Mouse (Mus musculus): ENCODE measurements around the gene Gpr142. TPM values are rescaled to one million over a fixed set of nuclear protein-coding genes. Genes with fewer than 3 reads are reported as not detected.

Gene Gpr142
- polyA plus RNA-seq, 1 experiment from 2014 or later: not detected

DNA sequence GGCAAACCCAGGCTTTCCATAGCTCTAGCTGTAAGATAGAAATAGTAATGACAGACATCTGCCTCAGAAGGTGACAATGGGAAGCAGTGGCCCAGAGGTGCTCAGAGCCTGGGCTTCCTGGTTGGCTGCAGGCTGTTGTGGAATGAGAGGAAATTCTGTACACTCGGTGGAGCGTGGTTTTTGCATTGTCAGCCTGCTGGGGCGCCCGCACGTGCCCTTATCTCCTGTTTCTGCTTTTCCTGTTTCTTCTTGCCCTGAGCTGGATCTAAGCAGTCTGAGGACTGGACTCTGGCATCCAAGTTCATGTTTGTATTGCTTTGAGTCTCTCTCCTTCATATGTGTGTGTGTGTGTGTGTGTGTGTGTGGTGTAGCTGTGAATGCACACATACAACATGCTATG is 28.0 kb downstream of the Gpr142 start:
- Histone ChIP-seq H3K4me3 (ENCODE audit: low read depth, low read length) (no peak overlapping the region), H3K27me3 (replicated peaks; ENCODE audit: control insufficient read depth, insufficient read depth, low read length) (no peaks in the 10 kb centered on the region), H3K4me1 (replicated peaks; ENCODE audit: control insufficient read depth, insufficient read depth, low read length) (no peaks in the 10 kb centered on the region), H3K27ac (ENCODE audit: low read depth, low read length) (no peak overlapping the region), H3K9ac (ENCODE audit: low read depth, low read length) (no peak overlapping the region), H3K36me3 (ENCODE audit: control insufficient read depth, insufficient read depth) (no peaks in the 10 kb centered on the region), H3K4me2 (replicated peaks; ENCODE audit: low read depth) (no peak overlapping the region), H3K9me3 (ENCODE audit: control insufficient read depth) (no peaks in the 10 kb centered on the region)
- ATAC-seq: peak; percentile 62
- no peak for TF ChIP-seq CTCF (IDR thresholded peaks at IDR 0.05; ENCODE audit: low read depth)
- WGBS: 26% methylated on average over 5 of the region's 5 CpGs

DNA sequence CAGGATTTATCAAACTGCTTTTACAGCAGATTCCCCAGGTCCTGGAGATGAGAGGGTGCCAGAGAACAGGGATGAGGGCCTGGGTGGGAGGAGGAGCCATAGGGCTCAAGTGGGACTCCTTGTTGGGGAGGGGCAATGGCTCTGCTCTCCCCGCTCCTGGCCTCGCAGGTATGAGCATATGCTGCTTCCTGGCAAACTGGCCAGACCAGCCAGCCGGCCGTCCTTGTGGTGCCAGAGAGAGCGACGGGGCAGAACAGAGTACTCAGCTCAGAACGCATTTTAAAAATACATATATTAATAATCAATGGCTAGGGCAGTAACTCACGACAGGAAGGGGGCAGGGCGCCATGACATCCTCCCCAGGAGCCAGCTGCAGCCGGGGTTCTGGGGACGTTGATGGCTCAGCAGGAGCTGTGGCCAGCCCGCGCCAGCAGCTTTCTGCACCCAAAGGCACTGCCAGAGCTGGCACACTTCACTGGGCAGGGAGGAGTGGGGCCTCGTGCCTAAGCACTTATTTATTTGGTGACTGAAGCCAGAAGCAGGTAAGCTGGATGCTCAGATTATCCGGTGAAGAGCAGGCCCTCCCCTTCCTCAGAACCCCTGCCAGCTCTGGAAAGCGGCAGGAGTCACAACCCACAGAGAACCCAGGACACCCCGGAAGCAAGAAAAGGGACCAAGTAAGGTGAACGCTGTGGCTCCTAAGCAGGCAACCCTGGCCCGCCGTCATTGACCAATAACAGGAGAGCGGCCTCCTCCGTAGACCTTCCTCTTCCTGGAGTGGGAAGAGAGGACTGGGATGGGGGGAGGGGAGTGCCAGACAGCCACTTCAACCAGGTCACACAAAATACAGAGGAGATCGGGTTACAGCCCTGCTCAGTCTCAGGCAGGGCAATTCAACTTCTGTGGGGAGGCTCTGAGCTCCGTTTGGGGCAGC is 31.0 kb downstream of the Gpr142 start:
- peak overlapping the region; percentile 27; the same call in 1 of the 2 replicates for H3K9ac ChIP-seq (ENCODE audit: low read depth, low read length)
- H3K9me3 ChIP-seq (ENCODE audit: control insufficient read depth): no peaks in the 10 kb centered on the region
- peak overlapping the region; percentile 29 for H3K4me3 ChIP-seq (ENCODE audit: low read depth, low read length)
- no peaks in the 10 kb centered on the region for H3K27me3 ChIP-seq (replicated peaks; ENCODE audit: control insufficient read depth, insufficient read depth, low read length)
- peak; percentile 74 for ATAC-seq
- H3K36me3 ChIP-seq (ENCODE audit: control insufficient read depth, insufficient read depth): no peaks in the 10 kb centered on the region
- H3K27ac ChIP-seq (ENCODE audit: low read depth, low read length): no peak overlapping the region
- 6% methylated on average over 24 of the region's 24 CpGs for WGBS
- peak overlapping the region; percentile 67 for H3K4me2 ChIP-seq (replicated peaks; ENCODE audit: low read depth)
- H3K4me1 ChIP-seq (replicated peaks; ENCODE audit: control insufficient read depth, insufficient read depth, low read length): no peaks in the 10 kb centered on the region
- no peak for TF ChIP-seq CTCF (IDR thresholded peaks at IDR 0.05; ENCODE audit: low read depth)

DNA sequence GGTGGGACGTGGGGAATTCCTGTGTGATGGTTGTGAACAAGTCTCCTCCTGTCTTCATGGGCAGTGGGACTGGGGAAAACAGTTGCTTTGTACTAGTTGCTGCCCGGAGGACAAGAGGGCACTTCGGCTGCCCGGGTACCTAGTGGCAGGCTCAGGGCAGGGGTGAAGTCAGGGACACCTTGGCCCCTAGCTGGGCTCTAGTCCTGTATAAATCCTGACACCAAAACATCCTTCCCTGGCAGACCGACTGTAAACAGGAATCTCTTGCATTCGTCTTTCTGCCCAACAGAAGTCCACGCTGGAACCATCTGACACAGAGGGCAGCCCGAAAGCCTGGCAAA is 31.7 kb downstream of the Gpr142 start:
- no peak for TF ChIP-seq CTCF (IDR thresholded peaks at IDR 0.05; ENCODE audit: low read depth)
- Histone ChIP-seq H3K4me3 (ENCODE audit: low read depth, low read length) (0 out of 2 replicates have a peak overlapping the region, but pooled peaks have one; percentile 29), H3K9ac (ENCODE audit: low read depth, low read length) (no peak overlapping the region), H3K9me3 (ENCODE audit: control insufficient read depth) (no peaks in the 10 kb centered on the region), H3K27ac (ENCODE audit: low read depth, low read length) (no peak overlapping the region), H3K4me2 (replicated peaks; ENCODE audit: low read depth) (peak overlapping the region; percentile 67), H3K27me3 (replicated peaks; ENCODE audit: control insufficient read depth, insufficient read depth, low read length) (no peaks in the 10 kb centered on the region), H3K4me1 (replicated peaks; ENCODE audit: control insufficient read depth, insufficient read depth, low read length) (no peaks in the 10 kb centered on the region), H3K36me3 (ENCODE audit: control insufficient read depth, insufficient read depth) (no peaks in the 10 kb centered on the region)
- ATAC-seq: no peak
- 31% methylated on average over 8 of the region's 8 CpGs for WGBS

DNA sequence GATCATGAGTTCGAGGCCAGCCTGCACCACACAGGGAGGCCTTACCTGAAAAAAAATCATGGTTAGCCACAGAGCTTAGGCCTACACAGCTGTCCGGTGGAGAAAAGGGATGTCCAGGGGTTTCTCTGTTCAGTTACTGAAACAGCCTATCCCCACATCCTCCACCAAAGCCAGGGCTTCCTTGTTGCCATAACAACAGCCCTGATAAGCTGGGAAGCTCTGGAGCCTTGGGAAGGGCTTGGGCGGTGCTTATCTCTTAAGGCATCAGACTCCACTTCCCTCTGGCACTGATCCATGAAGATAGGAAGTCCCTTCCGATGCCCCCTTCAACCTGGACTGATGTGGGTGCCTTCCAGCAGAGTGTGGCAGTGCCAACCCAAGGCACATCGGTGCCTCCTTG is 34.4 kb downstream of the Gpr142 start:
- H3K4me3 ChIP-seq (ENCODE audit: low read depth, low read length): no peak overlapping the region
- H3K27ac ChIP-seq (ENCODE audit: low read depth, low read length): no peak overlapping the region
- no peak overlapping the region for H3K9ac ChIP-seq (ENCODE audit: low read depth, low read length)
- ATAC-seq: no peak
- no peak overlapping the region for H3K4me2 ChIP-seq (replicated peaks; ENCODE audit: low read depth)
- no peaks in the 10 kb centered on the region for H3K36me3 ChIP-seq (ENCODE audit: control insufficient read depth, insufficient read depth)
- no peaks in the 10 kb centered on the region for H3K27me3 ChIP-seq (replicated peaks; ENCODE audit: control insufficient read depth, insufficient read depth, low read length)
- no peaks in the 10 kb centered on the region for H3K9me3 ChIP-seq (ENCODE audit: control insufficient read depth)
- no peak for TF ChIP-seq CTCF (IDR thresholded peaks at IDR 0.05; ENCODE audit: low read depth)
- WGBS: 42% methylated on average over 5 of the region's 5 CpGs
- no peaks in the 10 kb centered on the region for H3K4me1 ChIP-seq (replicated peaks; ENCODE audit: control insufficient read depth, insufficient read depth, low read length)

DNA sequence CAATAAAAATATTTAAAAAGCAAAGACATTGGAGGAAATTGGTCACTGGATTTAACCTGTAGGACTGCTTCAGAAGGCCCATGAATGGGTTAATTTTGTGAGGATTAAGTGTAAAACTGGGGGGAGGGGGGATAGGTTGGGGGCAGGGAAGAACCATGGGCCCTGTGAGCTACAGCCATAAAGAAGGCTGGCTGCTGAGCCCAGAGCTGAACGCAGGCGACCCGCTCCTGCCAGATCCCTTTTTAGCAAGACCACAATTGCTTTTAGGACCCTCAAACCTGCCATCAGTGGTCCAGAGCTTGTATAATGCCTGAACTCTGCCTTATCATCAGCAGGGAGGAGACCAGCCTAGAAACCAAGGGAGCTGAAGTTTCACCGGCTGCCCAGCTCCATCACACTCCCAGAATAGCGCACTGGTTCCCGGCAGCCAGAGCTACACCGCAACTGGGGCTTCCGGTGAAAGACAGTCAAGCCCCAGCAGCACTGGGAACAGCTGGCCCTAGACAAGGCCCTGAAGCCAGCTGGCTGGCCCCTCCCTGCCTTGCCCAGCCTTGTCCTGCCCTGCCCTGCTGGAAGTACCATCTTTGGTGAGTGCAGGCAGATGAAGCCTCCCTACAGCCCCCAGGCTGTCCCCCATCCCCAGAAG is 45.2 kb downstream of the Gpr142 start:
- H3K4me1 ChIP-seq (replicated peaks; ENCODE audit: control insufficient read depth, insufficient read depth, low read length): no peaks in the 10 kb centered on the region
- H3K36me3 ChIP-seq (ENCODE audit: control insufficient read depth, insufficient read depth): no peaks in the 10 kb centered on the region
- 0 out of 2 replicates have a peak, but pooled peaks cover 3% of the 10 kb centered on the region for H3K27me3 ChIP-seq (replicated peaks; ENCODE audit: control insufficient read depth, insufficient read depth, low read length)
- H3K27ac ChIP-seq (ENCODE audit: low read depth, low read length): no peak overlapping the region
- H3K9me3 ChIP-seq (ENCODE audit: control insufficient read depth): no peaks in the 10 kb centered on the region
- ATAC-seq: no peak
- no peak overlapping the region for H3K9ac ChIP-seq (ENCODE audit: low read depth, low read length)
- H3K4me3 ChIP-seq (ENCODE audit: low read depth, low read length): no peak overlapping the region
- no peak for TF ChIP-seq CTCF (IDR thresholded peaks at IDR 0.05; ENCODE audit: low read depth)
- WGBS: 22% methylated on average over 8 of the region's 8 CpGs
- H3K4me2 ChIP-seq (replicated peaks; ENCODE audit: low read depth): no peak overlapping the region

DNA sequence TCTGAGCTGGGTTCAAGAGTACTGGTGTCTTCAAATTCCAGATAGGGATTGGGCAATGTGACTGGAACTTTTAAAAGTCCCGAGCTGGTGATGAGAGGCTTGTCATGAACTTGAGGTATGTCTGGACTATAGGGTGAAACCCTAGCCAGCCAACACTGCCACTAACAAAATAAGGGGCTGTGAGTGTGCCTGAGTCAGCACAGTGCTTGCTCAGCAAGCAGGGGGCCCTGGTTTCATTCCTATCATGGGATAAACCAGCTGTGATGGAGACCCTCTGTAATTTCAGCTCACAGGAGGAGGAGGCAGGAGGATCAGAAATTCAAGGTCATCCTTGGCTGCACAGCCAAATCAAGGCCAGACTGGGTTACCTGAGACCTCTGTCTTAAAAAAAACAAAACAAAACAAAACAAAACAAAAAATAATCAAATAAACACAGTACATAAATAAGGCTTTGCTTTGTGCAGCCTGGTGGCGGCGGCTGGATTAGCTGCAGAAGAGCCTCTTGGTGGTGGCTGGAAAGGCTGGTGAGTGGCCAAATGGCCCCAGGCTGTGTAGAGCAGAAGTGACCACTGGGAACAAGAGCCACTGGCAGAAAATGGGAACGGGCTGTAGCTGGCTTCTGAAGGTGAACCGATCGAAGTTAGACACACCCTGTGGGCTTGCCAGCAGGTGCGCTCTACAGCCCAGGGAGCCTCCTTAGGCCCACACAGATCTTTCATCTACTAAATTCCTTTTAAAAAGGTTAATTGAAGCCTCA is 45.9 kb downstream of the Gpr142 start:
- Histone ChIP-seq H3K4me3 (ENCODE audit: low read depth, low read length) (no peak overlapping the region), H3K27ac (ENCODE audit: low read depth, low read length) (no peak overlapping the region), H3K27me3 (replicated peaks; ENCODE audit: control insufficient read depth, insufficient read depth, low read length) (0 out of 2 replicates have a peak, but pooled peaks cover 9% of the 10 kb centered on the region), H3K9me3 (ENCODE audit: control insufficient read depth) (no peaks in the 10 kb centered on the region), H3K9ac (ENCODE audit: low read depth, low read length) (no peak overlapping the region), H3K4me2 (replicated peaks; ENCODE audit: low read depth) (no peak overlapping the region), H3K4me1 (replicated peaks; ENCODE audit: control insufficient read depth, insufficient read depth, low read length) (no peaks in the 10 kb centered on the region), H3K36me3 (ENCODE audit: control insufficient read depth, insufficient read depth) (no peaks in the 10 kb centered on the region)
- WGBS: 66% methylated on average over 7 of the region's 7 CpGs
- ATAC-seq: no peak
- TF ChIP-seq CTCF (IDR thresholded peaks at IDR 0.05; ENCODE audit: low read depth): no peak

All from intestine, postnatal 0 days (tissue).